Mouse (Mus musculus): ENCODE results near the gene Tpte.

Gene Tpte

GRCm38 (mm10) chr8:22380934-22381333 lies 97.7 kb downstream of the Tpte start:
- no peak for DNase-seq

DNA sequence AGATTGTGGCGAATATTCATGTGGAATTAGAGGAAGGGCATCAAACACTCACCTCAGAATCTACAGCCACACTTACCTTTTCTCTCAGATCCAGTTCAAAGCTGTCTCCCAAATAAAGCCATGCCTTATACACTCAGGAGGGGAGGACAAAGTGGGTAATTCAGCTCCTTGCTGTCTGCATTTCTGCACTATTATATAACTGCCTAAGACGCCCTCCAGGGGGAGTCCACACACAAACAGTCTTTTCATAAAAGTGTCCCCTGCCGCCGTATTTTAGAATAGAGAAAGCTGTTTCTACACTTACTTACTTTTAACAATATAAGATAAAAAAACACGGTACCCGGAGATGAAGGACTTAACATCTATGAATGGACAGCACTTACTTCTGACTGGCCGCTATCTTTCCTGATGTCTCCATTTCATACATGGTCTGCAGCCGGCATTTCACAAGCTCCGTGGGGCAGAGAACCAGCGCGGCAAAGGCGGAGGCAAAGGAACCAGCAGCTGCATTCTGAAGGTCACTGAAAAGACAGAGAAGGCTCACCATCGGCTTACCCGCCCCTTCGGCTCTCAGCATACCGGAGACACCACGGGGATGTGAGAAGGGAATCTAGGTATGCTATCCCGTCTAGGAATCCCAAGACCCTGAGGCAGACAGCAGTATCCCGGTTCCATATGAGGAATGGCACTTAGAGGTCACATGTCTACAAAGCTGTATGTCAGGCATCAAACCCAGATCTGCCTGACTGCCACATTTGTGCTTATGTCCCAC lies 99.8 kb downstream of the Tpte start:
- DNase-seq = no peak

GRCm38 (mm10) chr8:22385158-22385557 lies 101.9 kb downstream of the Tpte start:
- DNase-seq = no peak

GRCm38 (mm10) chr8:22389874-22390273 lies 106.6 kb downstream of the Tpte start:
- no peak for DNase-seq

- DNase-seq = no peak
Measured at GRCm38 (mm10) chr8:22390766-22391463, 107.7 kb downstream of the Tpte start.

- no peak for DNase-seq
Measured at GRCm38 (mm10) chr8:22394471-22394870, 111.2 kb downstream of the Tpte start.

DNA sequence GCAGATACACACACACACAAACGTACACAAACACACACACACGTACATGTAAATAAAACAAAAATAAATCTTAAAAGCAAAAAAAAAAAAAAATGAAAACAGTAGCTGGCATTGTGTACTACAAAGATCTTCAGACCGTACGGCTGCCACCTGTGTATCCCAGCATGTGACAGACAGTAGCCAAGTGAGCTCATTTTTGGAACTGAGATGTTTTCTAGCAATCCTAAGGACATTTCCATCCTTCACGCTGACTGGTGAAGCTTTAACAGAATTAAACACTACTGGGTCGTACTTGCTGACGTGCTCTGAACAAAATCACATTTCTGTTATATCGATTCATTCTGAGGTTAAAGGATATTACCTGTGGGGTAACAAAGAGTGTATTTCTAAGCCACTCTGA lies 112.0 kb downstream of the Tpte start:
- DNase-seq = peak; percentile 52

- no peak for DNase-seq
Measured at GRCm38 (mm10) chr8:22397811-22398141, 114.5 kb downstream of the Tpte start.

GRCm38 (mm10) chr8:22398142-22398951 lies 115.1 kb downstream of the Tpte start, which contains the start of gene Slc25a15:
TSS of gene Slc25a15 (minus strand) at chr8:22398597.
- DNase-seq = peak; percentile 89

DNA sequence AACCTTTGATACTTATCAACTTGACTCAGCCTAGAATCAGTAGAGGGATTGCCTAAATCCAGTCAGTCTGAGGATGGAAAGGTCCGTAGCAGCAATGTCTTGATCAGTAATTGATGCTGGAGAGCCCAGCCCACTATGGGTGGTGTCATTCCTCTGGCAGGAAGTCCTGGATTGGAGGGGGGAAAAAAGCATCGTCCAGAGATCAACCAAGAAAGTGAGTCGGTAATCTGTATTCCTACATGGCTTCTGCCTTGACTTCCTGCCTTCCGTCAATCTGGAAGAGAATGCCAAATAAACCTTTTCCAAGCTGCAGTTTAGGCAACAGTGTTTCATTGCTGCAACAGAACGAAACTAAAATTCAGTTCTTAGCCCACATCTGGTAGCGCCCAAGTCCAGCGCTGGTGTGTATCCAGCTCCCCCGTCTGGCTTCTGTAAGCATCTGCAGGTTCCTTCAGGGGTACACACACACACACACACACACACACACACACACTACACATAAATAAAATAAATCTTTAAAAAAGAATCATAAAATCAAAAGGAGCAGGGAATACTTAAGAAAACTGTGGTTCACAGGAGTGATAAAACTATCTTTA lies 116.1 kb downstream of the Tpte start:
- DNase-seq = peak; percentile 42

- no peak for DNase-seq
Measured at GRCm38 (mm10) chr8:22400593-22400992, 117.4 kb downstream of the Tpte start.

GRCm38 (mm10) chr8:22403235-22403634 lies 120.0 kb downstream of the Tpte start:
- DNase-seq = no peak

DNA sequence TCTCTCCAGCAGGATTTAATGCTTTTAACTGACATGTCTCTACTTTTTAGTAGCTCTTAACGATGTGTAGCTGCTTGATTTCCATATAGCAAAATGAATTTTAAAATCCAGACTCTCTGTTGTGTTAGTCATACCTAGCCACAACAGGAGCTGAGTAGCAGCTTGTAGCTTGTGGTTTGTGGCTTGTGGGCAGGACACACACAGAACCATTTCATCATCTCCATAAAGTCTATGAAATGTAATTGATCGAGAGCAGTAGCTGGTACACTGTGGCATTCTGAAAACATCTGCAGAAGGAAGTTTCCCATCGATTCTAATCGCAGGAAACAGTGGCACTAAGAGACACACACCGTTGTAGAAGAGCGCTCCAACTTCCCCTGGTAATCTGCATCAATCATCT lies 122.5 kb downstream of the Tpte start:
- no peak for DNase-seq

- no peak for DNase-seq
Measured at GRCm38 (mm10) chr8:22410688-22411281, 127.5 kb downstream of the Tpte start.

DNA sequence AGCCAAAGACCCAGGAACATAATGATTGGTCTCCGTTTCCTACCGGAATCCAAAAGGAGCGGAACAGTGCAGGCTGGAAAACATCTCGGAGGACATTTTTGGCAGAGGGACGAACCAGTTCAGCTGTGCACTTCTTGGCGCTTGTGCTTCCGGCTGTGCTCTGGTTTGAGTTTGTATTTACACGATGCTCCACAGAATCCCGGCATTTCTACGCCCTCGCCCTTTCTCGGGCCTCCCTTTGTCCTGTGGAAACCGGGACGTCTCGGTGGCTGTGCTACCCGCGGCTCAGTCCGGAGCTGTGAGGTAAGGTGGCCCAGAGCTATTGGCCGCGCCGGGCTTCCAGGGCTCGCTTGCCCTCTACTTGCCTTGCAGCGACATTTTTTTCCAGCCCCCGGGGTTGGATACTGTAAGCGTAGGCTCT lies 128.1 kb downstream of the Tpte start, which contains the start of gene Mrps31:
TSS of gene Mrps31 (plus strand) at position 80 of the 421 bp plus-strand sequence.
- DNase-seq = peak; percentile 82

DNA sequence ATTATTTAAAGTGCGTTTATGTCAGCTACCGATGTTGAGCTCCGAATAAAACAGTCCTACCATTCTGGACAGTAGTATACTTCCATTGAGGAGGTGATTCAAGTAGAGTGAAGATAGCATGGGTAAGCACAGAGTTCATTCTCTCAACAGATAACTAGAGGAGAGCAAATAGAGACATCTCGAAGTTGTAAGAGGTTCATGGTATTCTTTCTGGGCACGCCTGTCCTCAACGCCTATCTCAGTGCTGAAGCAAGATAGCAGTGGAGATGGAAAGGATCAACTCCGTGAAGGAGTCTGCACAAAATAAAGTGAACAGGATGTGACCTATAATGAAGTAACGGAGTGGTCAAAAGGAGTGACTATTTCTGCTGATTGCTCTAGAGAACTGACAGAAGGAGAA lies 128.7 kb downstream of the Tpte start:
- DNase-seq = no peak
